Mouse (Mus musculus): Measurements from ENCODE around the gene Osbpl8.

Gene Osbpl8

GRCm38 (mm10) chr10:111155571-111155970, 9.0 kb upstream of the Osbpl8 start:
- no peak for DNase-seq

GRCm38 (mm10) chr10:111156394-111157190, 8.0 kb upstream of the Osbpl8 start:
- no peak for DNase-seq

- no peak for DNase-seq
Measured at GRCm38 (mm10) chr10:111157241-111157659, 7.3 kb upstream of the Osbpl8 start.

- DNase-seq = no peak
Measured at GRCm38 (mm10) chr10:111159789-111160522, 4.6 kb upstream of the Osbpl8 start.

GRCm38 (mm10) chr10:111160540-111160939, 4.0 kb upstream of the Osbpl8 start:
- DNase-seq = no peak

GRCm38 (mm10) chr10:111161373-111161772, 3.2 kb upstream of the Osbpl8 start:
- DNase-seq = no peak

- DNase-seq = no peak
Measured at GRCm38 (mm10) chr10:111163025-111163424, 1.5 kb upstream of the Osbpl8 start.

GRCm38 (mm10) chr10:111163601-111164240, 831 bp upstream of the Osbpl8 start:
- DNase-seq = no peak

GRCm38 (mm10) chr10:111165219-111165981, 848 bp downstream of the Osbpl8 start:
- DNase-seq = peak; percentile 63

- DNase-seq = no peak
Measured at GRCm38 (mm10) chr10:111166057-111166841, 1.7 kb downstream of the Osbpl8 start.

- DNase-seq = no peak
Measured at GRCm38 (mm10) chr10:111167444-111167843, 2.9 kb downstream of the Osbpl8 start.

GRCm38 (mm10) chr10:111168305-111168704, 3.8 kb downstream of the Osbpl8 start:
- no peak for DNase-seq

GRCm38 (mm10) chr10:111171246-111171934, 6.8 kb downstream of the Osbpl8 start:
- no peak for DNase-seq

GRCm38 (mm10) chr10:111173589-111174247, 9.2 kb downstream of the Osbpl8 start:
- DNase-seq = no peak

GRCm38 (mm10) chr10:111177336-111177735, 12.8 kb downstream of the Osbpl8 start:
- no peak for DNase-seq

GRCm38 (mm10) chr10:111178024-111178423, 13.5 kb downstream of the Osbpl8 start:
- DNase-seq = no peak

- no peak for DNase-seq
Measured at GRCm38 (mm10) chr10:111180633-111181032, 16.1 kb downstream of the Osbpl8 start.

- no peak for DNase-seq
Measured at GRCm38 (mm10) chr10:111183634-111184270, 19.2 kb downstream of the Osbpl8 start.

- DNase-seq = no peak
Measured at GRCm38 (mm10) chr10:111185574-111186269, 21.2 kb downstream of the Osbpl8 start.
